ENCODE assay signal across 1 mouse cellular context in the genomic region with DNA sequence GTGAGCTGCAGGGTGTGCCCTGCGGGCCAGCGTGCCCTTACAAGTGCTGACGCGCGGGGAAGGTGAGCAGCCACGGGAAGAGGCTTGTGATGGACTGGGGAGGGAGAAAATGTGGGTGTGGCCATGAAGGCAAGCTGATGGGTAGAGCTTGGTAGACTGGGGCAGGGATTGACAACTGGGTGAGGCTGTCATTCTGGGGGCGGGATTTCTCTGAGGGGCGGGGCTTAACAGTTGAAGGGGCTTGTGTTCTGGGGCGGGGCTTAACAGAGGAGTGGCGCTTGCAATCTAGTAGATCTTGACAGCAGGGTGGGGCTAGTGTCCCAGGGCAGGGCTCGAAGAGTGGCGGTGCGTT.
TF ChIP-seq lines count a peak whose summit lies in the region.

No protein-coding gene starts in this region.

TF ChIP-seq in myocyte, 11 proteins besides CTCF, POLR2A, EP300 and RAD21 (continued from another document):
- TF ChIP-seq TCF3 (IDR thresholded peaks at IDR 0.05; ENCODE audit: insufficient read length, low read depth) (no peak), USF1 (IDR thresholded peaks at IDR 0.05; ENCODE audit: low read depth) (no peak), POLR2AphosphoS2 (IDR thresholded peaks at IDR 0.05; ENCODE audit: insufficient read length, low read depth) (no peak), MYOD1 (IDR thresholded peaks at IDR 0.05; ENCODE audit: control insufficient read depth in 1 of 3, insufficient read length in 2 of 3, low read depth in 2 of 3) (no peak), MYOG (IDR thresholded peaks at IDR 0.05; ENCODE audit: control insufficient read depth in 1 of 3, insufficient read depth in 1 of 3, insufficient read length in 2 of 3, low read depth in 2 of 3) (no peak), CEBPB (IDR thresholded peaks at IDR 0.05; ENCODE audit: insufficient read depth, poor library complexity, severe bottlenecking) (no peak)
